Mouse (Mus musculus): ENCODE data around the gene Chrna9.

- TF ChIP-seq CTCF (IDR thresholded peaks at IDR 0.05; ENCODE audit: low read depth) (no peak), EP300 (IDR thresholded peaks at IDR 0.05; ENCODE audit: low read depth) (no peak)
Measured at GRCm38 (mm10) chr5:65913126-65913525, 21.6 kb upstream of the Chrna9 start.

All from liver, postnatal 0 days (tissue).